Mouse (Mus musculus) forebrain, embryonic 13.5 days (tissue): ENCODE data around the gene Bbc3. TPM values are rescaled to one million over a fixed set of nuclear protein-coding genes. Genes with fewer than 3 reads are reported as not detected.
A peak's percentile ranks its signal among the peaks of the same experiment; 100 is the strongest.

Experiments used
- ATAC-seq: fragments of 200-750 bp; cut with Nextera tagmentation; 2 replicates; pipeline ENCODE4 v1.8.0; 2017
- H3K27ac ChIP-seq: fragments of 300-500 bp; sonication (generic); 2 replicates; pipeline ENCODE4 v1.5.1; 2015; ENCODE audit warnings: inconsistent platforms, mild to moderate bottlenecking, moderate library complexity
- H3K27me3 ChIP-seq: fragments of 300-500 bp; sonication (generic); 2 replicates; pipeline ENCODE4 v1.6.1; 2015; ENCODE audit warnings: mild to moderate bottlenecking, inconsistent platforms
- H3K36me3 ChIP-seq: fragments of 300-500 bp; sonication (generic); 2 replicates; pipeline ENCODE4 v1.6.1; 2015; ENCODE audit warnings: mild to moderate bottlenecking, inconsistent platforms; ENCODE audit not compliant: poor library complexity, severe bottlenecking
- H3K4me1 ChIP-seq: fragments of 300-500 bp; sonication (generic); 2 replicates; pipeline ENCODE4 v1.6.1; 2015; ENCODE audit warnings: inconsistent platforms
- H3K4me2 ChIP-seq: fragments of 300-500 bp; sonication (generic); 2 replicates; pipeline ENCODE4 v1.6.1; 2015; ENCODE audit warnings: inconsistent platforms, mild to moderate bottlenecking, moderate library complexity
- H3K4me3 ChIP-seq: fragments of 300-500 bp; sonication (generic); 2 replicates; pipeline ENCODE4 v1.5.1; 2015; ENCODE audit warnings: mild to moderate bottlenecking, inconsistent platforms
- H3K9ac ChIP-seq: fragments of 300-500 bp; sonication (generic); 2 replicates; pipeline ENCODE4 v1.6.1; 2015; ENCODE audit warnings: mild to moderate bottlenecking, inconsistent platforms
- H3K9me3 ChIP-seq: fragments of 300-500 bp; sonication (generic); replicated peaks from 2 replicates; pipeline ENCODE4 v1.6.1; 2016; ENCODE audit warnings: inconsistent platforms
- WGBS: fragments of 180-500 bp; shearing (Covaris S2); methylation state at CpG from one replicate; pipeline ENCODE4 v1.1.7; 2015; 5-methylcytosine and 5-hydroxymethylcytosine counted together
- polyA plus RNA-seq: library from polyadenylated mRNA; unstranded; fragments of >200 nt; fragmentation: Nextera tagmentation; extraction: Ambion mirVana; gene quantifications from 2 replicates; pipeline ENCODE4 v1.2.1, GENCODE M21; 2015

The Bbc3 gene
- polyA plus RNA-seq, 1 experiment from 2014 or later = 12.2 TPM

GRCm38 (mm10) chr7:16310521-16311452 is 2.6 kb downstream of the Bbc3 start:
- Histone ChIP-seq H3K27me3 (peaks cover 23% of the 10 kb centered on the region), H3K4me1 (peaks cover 57% of the 10 kb centered on the region), H3K4me3 (peak overlapping the region; percentile 70), H3K9me3 (no peaks in the 10 kb centered on the region), H3K27ac (peak overlapping the region; percentile 54), H3K4me2 (peak overlapping the region; percentile 97), H3K9ac (peak overlapping the region; percentile 81), H3K36me3 (no peaks in the 10 kb centered on the region)
- WGBS = 0% methylated on average over 31 of the region's 31 CpGs
- peak; percentile 12; the same call in 1 of the 2 replicates for ATAC-seq

- H3K4me2 ChIP-seq = peak overlapping the region; percentile 97
- H3K27ac ChIP-seq = peak overlapping the region; percentile 78
- H3K9ac ChIP-seq = peak overlapping the region; percentile 81
- H3K4me3 ChIP-seq = peak overlapping the region; percentile 70
- no peaks in the 10 kb centered on the region for H3K36me3 ChIP-seq
- WGBS = 3% methylated on average over 14 of the region's 14 CpGs
- H3K4me1 ChIP-seq = peaks cover 57% of the 10 kb centered on the region
- H3K27me3 ChIP-seq = peaks cover 23% of the 10 kb centered on the region
- no peak for ATAC-seq
- H3K9me3 ChIP-seq = no peaks in the 10 kb centered on the region
Measured at GRCm38 (mm10) chr7:16311453-16312004, 3.3 kb downstream of the Bbc3 start.

- Histone ChIP-seq H3K9me3 (no peaks in the 10 kb centered on the region), H3K4me3 (peak overlapping the region; percentile 70), H3K4me2 (peak overlapping the region; percentile 97), H3K27me3 (peaks cover 23% of the 10 kb centered on the region), H3K4me1 (peaks cover 57% of the 10 kb centered on the region), H3K36me3 (0 out of 2 replicates have a peak, but pooled peaks cover 4% of the 10 kb centered on the region), H3K9ac (peak overlapping the region; percentile 81), H3K27ac (peak overlapping the region; percentile 78)
- under 1% methylated on average over 49 of the region's 49 CpGs for WGBS
- ATAC-seq = no peak
Measured at GRCm38 (mm10) chr7:16312011-16312671, 3.9 kb downstream of the Bbc3 start.

- Histone ChIP-seq H3K4me2 (peak overlapping the region; percentile 97), H3K27ac (peak overlapping the region; percentile 78), H3K9me3 (no peaks in the 10 kb centered on the region), H3K4me3 (peak overlapping the region; percentile 70), H3K4me1 (peaks cover 57% of the 10 kb centered on the region), H3K36me3 (0 out of 2 replicates have a peak, but pooled peaks cover 8% of the 10 kb centered on the region), H3K27me3 (peaks cover 23% of the 10 kb centered on the region), H3K9ac (peak overlapping the region; percentile 81)
- ATAC-seq = no peak; the same call in 1 of the 2 replicates
- WGBS = 0% methylated on average over 11 of the region's 12 CpGs
Measured at GRCm38 (mm10) chr7:16312672-16313311, 4.6 kb downstream of the Bbc3 start.

GRCm38 (mm10) chr7:16313481-16314220 is 5.5 kb downstream of the Bbc3 start:
- 0 out of 2 replicates have a peak, but pooled peaks cover 8% of the 10 kb centered on the region for H3K36me3 ChIP-seq
- no peaks in the 10 kb centered on the region for H3K9me3 ChIP-seq
- peak overlapping the region; percentile 86 for H3K9ac ChIP-seq
- H3K27ac ChIP-seq = peak overlapping the region; percentile 87
- H3K27me3 ChIP-seq = peaks cover 23% of the 10 kb centered on the region
- peak overlapping the region; percentile 97 for H3K4me2 ChIP-seq
- WGBS = 1% methylated on average over 55 of the region's 66 CpGs
- ATAC-seq = peak; percentile 65
- H3K4me3 ChIP-seq = peak overlapping the region; percentile 70
- peaks cover 57% of the 10 kb centered on the region for H3K4me1 ChIP-seq

GRCm38 (mm10) chr7:16314221-16314775 is 6.1 kb downstream of the Bbc3 start:
- Histone ChIP-seq H3K27ac (peak overlapping the region; percentile 87), H3K4me3 (peak overlapping the region; percentile 70), H3K36me3 (0 out of 2 replicates have a peak, but pooled peaks cover 8% of the 10 kb centered on the region), H3K9me3 (no peaks in the 10 kb centered on the region), H3K4me1 (peaks cover 51% of the 10 kb centered on the region), H3K9ac (peak overlapping the region; percentile 86), H3K27me3 (peaks cover 23% of the 10 kb centered on the region), H3K4me2 (peak overlapping the region; percentile 97)
- ATAC-seq = no peak
- 7% methylated on average over 13 of the region's 13 CpGs for whole genome bisulfite sequencing

GRCm38 (mm10) chr7:16315222-16315759 is 7.1 kb downstream of the Bbc3 start:
- H3K4me3 ChIP-seq = no peak overlapping the region
- H3K4me1 ChIP-seq = peaks cover 41% of the 10 kb centered on the region
- H3K36me3 ChIP-seq = 0 out of 2 replicates have a peak, but pooled peaks cover 8% of the 10 kb centered on the region
- no peak overlapping the region for H3K4me2 ChIP-seq
- 71% methylated on average over 4 of the region's 4 CpGs for WGBS
- ATAC-seq = no peak
- peaks cover 18% of the 10 kb centered on the region for H3K27me3 ChIP-seq
- no peak overlapping the region for H3K9ac ChIP-seq
- no peak overlapping the region for H3K27ac ChIP-seq
- H3K9me3 ChIP-seq = no peaks in the 10 kb centered on the region

- Histone ChIP-seq H3K4me2 (no peak overlapping the region), H3K27me3 (peaks cover 7% of the 10 kb centered on the region), H3K4me1 (peaks cover 23% of the 10 kb centered on the region), H3K9ac (no peak overlapping the region), H3K9me3 (no peaks in the 10 kb centered on the region), H3K27ac (no peak overlapping the region), H3K4me3 (no peak overlapping the region), H3K36me3 (0 out of 2 replicates have a peak, but pooled peaks cover 8% of the 10 kb centered on the region)
- WGBS = 84% methylated on average over 14 of the region's 14 CpGs
- ATAC-seq = no peak
Measured at GRCm38 (mm10) chr7:16317094-16317493, 8.9 kb downstream of the Bbc3 start.

- H3K4me3 ChIP-seq = no peak overlapping the region
- ATAC-seq = no peak
- no peaks in the 10 kb centered on the region for H3K27me3 ChIP-seq
- WGBS = 91% methylated on average over 4 of the region's 4 CpGs
- H3K9me3 ChIP-seq = no peaks in the 10 kb centered on the region
- no peak overlapping the region for H3K4me2 ChIP-seq
- no peak overlapping the region for H3K27ac ChIP-seq
- 0 out of 2 replicates have a peak, but pooled peaks cover 14% of the 10 kb centered on the region for H3K36me3 ChIP-seq
- peaks cover 5% of the 10 kb centered on the region; the same call in 1 of the 2 replicates for H3K4me1 ChIP-seq
- no peak overlapping the region for H3K9ac ChIP-seq
Measured at GRCm38 (mm10) chr7:16319216-16319615, 11.0 kb downstream of the Bbc3 start.

GRCm38 (mm10) chr7:16320479-16320878 is 12.3 kb downstream of the Bbc3 start:
- Histone ChIP-seq H3K9ac (no peak overlapping the region), H3K36me3 (peaks cover 21% of the 10 kb centered on the region)

More at GRCm38 (mm10) chr7:16320479-16320878, 12.3 kb downstream of the Bbc3 start:
- no peak overlapping the region for H3K27ac ChIP-seq
- no peaks in the 10 kb centered on the region for H3K9me3 ChIP-seq
- no peaks in the 10 kb centered on the region for H3K4me1 ChIP-seq
- WGBS = 92% methylated on average over 6 of the region's 6 CpGs
- H3K27me3 ChIP-seq = no peaks in the 10 kb centered on the region
- no peak overlapping the region for H3K4me3 ChIP-seq
- H3K4me2 ChIP-seq = no peak overlapping the region
- ATAC-seq = no peak
